In the genomic region with DNA sequence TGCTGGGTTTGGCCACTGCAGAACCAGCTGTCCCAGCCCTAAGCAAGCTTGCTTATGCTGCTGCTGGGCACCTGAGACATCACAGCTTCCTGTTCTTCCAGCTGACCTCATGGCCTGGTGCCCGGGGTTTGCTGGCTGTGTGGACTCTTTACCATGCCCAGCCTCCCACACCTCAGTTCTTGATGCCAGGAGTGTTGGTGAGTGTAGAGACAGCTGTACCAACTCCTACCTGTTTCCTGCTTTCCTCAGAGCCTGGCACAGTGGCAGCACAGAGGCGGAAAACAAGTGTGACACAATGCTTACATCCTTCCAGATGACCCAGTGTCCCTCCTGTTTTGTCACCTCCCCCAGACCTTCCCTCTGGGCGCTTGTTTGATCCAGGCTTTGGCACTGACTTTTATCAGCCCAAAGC, we compare ENCODE assay signal across 8 mouse cellular contexts. TPM values are rescaled to one million over a fixed set of nuclear protein-coding genes. Genes with fewer than 3 reads are reported as not detected.
DNase-seq lines count a peak whose midpoint lies in the region; ATAC-seq and TF ChIP-seq lines count a peak whose summit lies in the region.

No protein-coding gene starts in this region.

- H3K9me3 ChIP-seq in midbrain, embryonic 15.5 days: no peaks in the 10 kb centered on the region

- DNase-seq in layer of hippocampus, adult 9-11 months: peak; percentile 66
- DNase-seq in layer of hippocampus, postnatal 14 days (ENCODE audit: low spot score in 2 of 2): no peak
- DNase-seq in gastrocnemius, adult 2 months: peak; percentile 82
- peak; percentile 39 for DNase-seq in kidney, adult 9 months
- DNase-seq in ovary, postnatal 36 days (ENCODE audit: low spot score): peak; percentile 48
- DNase-seq in embryo, embryonic 9.5 days (ENCODE audit: extremely low spot score): no peak
- DNase-seq in cerebellum, postnatal 36 days: no peak

- no peak overlapping the region for H3K4me3 ChIP-seq in gastrocnemius, adult 2 months
- H3K4me3 ChIP-seq in midbrain, embryonic 15.5 days: no peak overlapping the region

- intact Hi-C loops in gastrocnemius, adult 2 months (cut with DNase I): no loop called here

- WGBS in midbrain, embryonic 15.5 days: 93% methylated on average over 3 of the region's 3 CpGs

- H3K4me2 ChIP-seq in midbrain, embryonic 15.5 days: no peak overlapping the region

- no peak for TF ChIP-seq CTCF in gastrocnemius, adult 2 months (IDR thresholded peaks at IDR 0.05)

- H3K9ac ChIP-seq in midbrain, embryonic 15.5 days: no peak overlapping the region

- no peaks in the 10 kb centered on the region for H3K27me3 ChIP-seq in midbrain, embryonic 15.5 days (replicated peaks)

- H3K36me3 ChIP-seq in midbrain, embryonic 15.5 days (replicated peaks): peaks cover 4% of the 10 kb centered on the region; the same call in 1 of the 2 replicates

- H3K27ac ChIP-seq in gastrocnemius, adult 2 months: peak overlapping the region; percentile 53
- no peak overlapping the region for H3K27ac ChIP-seq in midbrain, embryonic 15.5 days

- no peak for ATAC-seq in midbrain, embryonic 15.5 days (replicated peaks)

- H3K4me1 ChIP-seq in midbrain, embryonic 15.5 days: no peaks in the 10 kb centered on the region

RNA-seq across cellular contexts. Expression of gene Tmem202, which starts 12.0 kb away (rescaled TPM):
- total RNA-seq in layer of hippocampus, postnatal 14 days (2021): 1 to 10 TPM; 2.4 to 2.7 TPM
- under 1 TPM; 0.53 to 0.56 TPM for total RNA-seq in gastrocnemius, adult 2 months (2021)
- 0.42 and 0.67 TPM in 2 replicates for polyA plus RNA-seq in midbrain, embryonic 15.5 days (2015; fragmentation: Nextera tagmentation; extraction: Ambion mirVana)

RNA-seq across cellular contexts. Expression of gene Hexa, which starts 12.3 kb away (rescaled TPM):
- total RNA-seq in layer of hippocampus, postnatal 14 days (2021): 10 to 100 TPM; 32.6 to 39.1 TPM
- total RNA-seq in gastrocnemius, adult 2 months (2021): 10 to 100 TPM; 30.9 to 31.9 TPM
- polyA plus RNA-seq in midbrain, embryonic 15.5 days (2015; fragmentation: Nextera tagmentation; extraction: Ambion mirVana): 61.2 and 67.6 TPM in 2 replicates

RNA-seq across cellular contexts. Expression of gene Celf6, which starts 26.1 kb away (rescaled TPM):
- 10 to 100 TPM; 26.7 to 33.8 TPM for total RNA-seq in layer of hippocampus, postnatal 14 days (2021)
- total RNA-seq in gastrocnemius, adult 2 months (2021): not detected
- polyA plus RNA-seq in midbrain, embryonic 15.5 days (2015; fragmentation: Nextera tagmentation; extraction: Ambion mirVana): 58.0 and 61.8 TPM in 2 replicates

Comparison
In these comparisons a context has a peak if more than half of its experiments do, and no peak if none do; other contexts are left out.
1. DNase-seq: peak in layer of hippocampus, adult 9-11 months (single experiment), gastrocnemius, adult 2 months (single experiment), kidney, adult 9 months (single experiment) and ovary, postnatal 36 days (single experiment); none in layer of hippocampus, postnatal 14 days (0 of 2), embryo, embryonic 9.5 days (single experiment) and cerebellum, postnatal 36 days (0 of 2).
2. RNA of gene Celf6, which starts 26.1 kb away (total RNA-seq): 26.7 to 33.8 TPM in layer of hippocampus, postnatal 14 days; not detected in gastrocnemius, adult 2 months; every median in the first group is over 10 times any median in the second.